Mouse (Mus musculus) embryonic facial prominence, embryonic 15.5 days (tissue): ENCODE results near the gene Filip1l. TPM values are rescaled to one million over a fixed set of nuclear protein-coding genes. Genes with fewer than 3 reads are reported as not detected.

Experiments
- ATAC-seq: fragments of 200-750 bp; cut with Nextera tagmentation; 2 replicates; pipeline ENCODE4 v1.8.0; 2017; ENCODE audit warnings: low read depth, moderate TSS enrichment; ENCODE audit not compliant: insufficient number of reproducible peaks, low FRiP score, low TSS enrichment
- H3K27ac ChIP-seq: fragments of 300-500 bp; sonication (generic); replicated peaks from 2 replicates; pipeline ENCODE4 v1.5.1; 2015; ENCODE audit warnings: mild to moderate bottlenecking, inconsistent platforms
- H3K27me3 ChIP-seq: fragments of 300-500 bp; sonication (generic); 2 replicates; pipeline ENCODE4 v1.6.1; 2015; ENCODE audit warnings: inconsistent platforms
- H3K36me3 ChIP-seq: fragments of 300-500 bp; sonication (generic); 2 replicates; pipeline ENCODE4 v1.6.1; 2015; ENCODE audit warnings: mild to moderate bottlenecking, inconsistent platforms
- H3K4me1 ChIP-seq: fragments of 300-500 bp; sonication (generic); 2 replicates; pipeline ENCODE4 v1.6.1; 2015; ENCODE audit warnings: inconsistent platforms
- H3K4me2 ChIP-seq: fragments of 300-500 bp; sonication (generic); replicated peaks from 2 replicates; pipeline ENCODE4 v1.6.1; 2015; ENCODE audit warnings: mild to moderate bottlenecking, inconsistent platforms
- H3K4me3 ChIP-seq: fragments of 300-500 bp; sonication (generic); replicated peaks from 2 replicates; pipeline ENCODE4 v1.5.1; 2015; ENCODE audit warnings: mild to moderate bottlenecking, inconsistent platforms
- H3K9ac ChIP-seq: fragments of 300-500 bp; sonication (generic); 2 replicates; pipeline ENCODE4 v1.6.1; 2015; ENCODE audit warnings: inconsistent platforms
- H3K9me3 ChIP-seq: fragments of 300-500 bp; sonication (generic); replicated peaks from 2 replicates; pipeline ENCODE4 v1.6.1; 2016; ENCODE audit warnings: inconsistent platforms
- WGBS: fragments of 180-500 bp; shearing (Covaris S2); methylation state at CpG from one replicate; pipeline ENCODE4 v1.1.7; 2015; 5-methylcytosine and 5-hydroxymethylcytosine counted together
- polyA plus RNA-seq: library from polyadenylated mRNA; unstranded; fragments of >200 nt; fragmentation: Nextera tagmentation; extraction: Ambion mirVana; gene quantifications from 2 replicates; pipeline ENCODE4 v1.2.1, GENCODE M21; 2015

The Filip1l gene
- polyA plus RNA-seq, 1 experiment from 2014 or later: 25.9 TPM

DNA sequence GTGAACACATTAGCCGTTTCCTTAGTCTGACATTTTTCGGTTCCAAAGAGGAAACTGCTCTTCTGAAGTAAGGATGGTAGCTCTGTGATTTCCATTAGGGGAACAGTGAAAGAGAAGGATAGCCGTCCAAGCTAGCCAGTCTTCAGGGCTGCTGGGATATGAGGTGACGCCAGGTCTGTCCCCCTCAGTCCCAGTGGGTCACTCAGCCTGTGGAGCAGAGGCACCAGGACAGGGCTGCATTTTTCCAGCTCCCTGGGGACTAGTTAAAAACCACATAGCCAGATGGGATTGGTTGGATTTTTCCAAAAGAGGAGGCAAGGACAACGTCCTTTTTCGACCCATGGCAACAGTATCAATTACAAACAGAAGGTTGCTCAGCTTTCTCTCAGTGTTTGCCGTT is 25.9 kb upstream of the Filip1l start:
- Histone ChIP-seq H3K9me3 (no peaks in the 10 kb centered on the region), H3K36me3 (no peaks in the 10 kb centered on the region), H3K4me2 (no peak overlapping the region), H3K4me3 (no peak overlapping the region), H3K9ac (no peak overlapping the region), H3K4me1 (0 out of 2 replicates have a peak, but pooled peaks cover 2% of the 10 kb centered on the region), H3K27ac (no peak overlapping the region), H3K27me3 (no peaks in the 10 kb centered on the region)
- 53% methylated on average over 7 of the region's 7 CpGs for WGBS
- no peak for ATAC-seq

GRCm38 (mm10) chr16:57329028-57329427 is 23.9 kb upstream of the Filip1l start:
- ATAC-seq: no peak
- H3K27me3 ChIP-seq: no peaks in the 10 kb centered on the region
- no peaks in the 10 kb centered on the region for H3K36me3 ChIP-seq
- 0 out of 2 replicates have a peak, but pooled peaks cover 2% of the 10 kb centered on the region for H3K4me1 ChIP-seq
- H3K9me3 ChIP-seq: no peaks in the 10 kb centered on the region
- H3K9ac ChIP-seq: no peak overlapping the region
- no peak overlapping the region for H3K4me2 ChIP-seq
- H3K4me3 ChIP-seq: no peak overlapping the region
- WGBS: 55% methylated on average over 8 of the region's 8 CpGs
- 0 out of 2 replicates have a peak overlapping the region, but pooled peaks have one; percentile 44 for H3K27ac ChIP-seq

GRCm38 (mm10) chr16:57330111-57330510 is 22.8 kb upstream of the Filip1l start:
- ATAC-seq: no peak
- Histone ChIP-seq H3K9ac (no peak overlapping the region), H3K36me3 (no peaks in the 10 kb centered on the region), H3K9me3 (no peaks in the 10 kb centered on the region), H3K27ac (no peak overlapping the region), H3K4me1 (0 out of 2 replicates have a peak, but pooled peaks cover 2% of the 10 kb centered on the region), H3K4me3 (no peak overlapping the region), H3K27me3 (no peaks in the 10 kb centered on the region), H3K4me2 (no peak overlapping the region)
- 84% methylated on average over 2 of the region's 2 CpGs for WGBS

GRCm38 (mm10) chr16:57332301-57332700 is 20.6 kb upstream of the Filip1l start:
- Histone ChIP-seq H3K9me3 (no peaks in the 10 kb centered on the region), H3K27ac (no peak overlapping the region), H3K4me2 (no peak overlapping the region), H3K36me3 (no peaks in the 10 kb centered on the region), H3K4me3 (no peak overlapping the region), H3K9ac (no peak overlapping the region), H3K27me3 (no peaks in the 10 kb centered on the region), H3K4me1 (no peaks in the 10 kb centered on the region)
- ATAC-seq: no peak; the same call in 1 of the 2 replicates
- 61% methylated on average over 7 of the region's 7 CpGs for WGBS

- no peak overlapping the region for H3K4me2 ChIP-seq
- no peaks in the 10 kb centered on the region for H3K36me3 ChIP-seq
- 57% methylated on average over 11 of the region's 11 CpGs for WGBS
- H3K9me3 ChIP-seq: no peaks in the 10 kb centered on the region
- H3K27me3 ChIP-seq: no peaks in the 10 kb centered on the region
- no peak overlapping the region for H3K27ac ChIP-seq
- no peak for ATAC-seq
- no peak overlapping the region for H3K4me3 ChIP-seq
- no peak overlapping the region for H3K9ac ChIP-seq
- peaks cover 22% of the 10 kb centered on the region for H3K4me1 ChIP-seq
Observed at GRCm38 (mm10) chr16:57336770-57337423, 16.0 kb upstream of the Filip1l start.

DNA sequence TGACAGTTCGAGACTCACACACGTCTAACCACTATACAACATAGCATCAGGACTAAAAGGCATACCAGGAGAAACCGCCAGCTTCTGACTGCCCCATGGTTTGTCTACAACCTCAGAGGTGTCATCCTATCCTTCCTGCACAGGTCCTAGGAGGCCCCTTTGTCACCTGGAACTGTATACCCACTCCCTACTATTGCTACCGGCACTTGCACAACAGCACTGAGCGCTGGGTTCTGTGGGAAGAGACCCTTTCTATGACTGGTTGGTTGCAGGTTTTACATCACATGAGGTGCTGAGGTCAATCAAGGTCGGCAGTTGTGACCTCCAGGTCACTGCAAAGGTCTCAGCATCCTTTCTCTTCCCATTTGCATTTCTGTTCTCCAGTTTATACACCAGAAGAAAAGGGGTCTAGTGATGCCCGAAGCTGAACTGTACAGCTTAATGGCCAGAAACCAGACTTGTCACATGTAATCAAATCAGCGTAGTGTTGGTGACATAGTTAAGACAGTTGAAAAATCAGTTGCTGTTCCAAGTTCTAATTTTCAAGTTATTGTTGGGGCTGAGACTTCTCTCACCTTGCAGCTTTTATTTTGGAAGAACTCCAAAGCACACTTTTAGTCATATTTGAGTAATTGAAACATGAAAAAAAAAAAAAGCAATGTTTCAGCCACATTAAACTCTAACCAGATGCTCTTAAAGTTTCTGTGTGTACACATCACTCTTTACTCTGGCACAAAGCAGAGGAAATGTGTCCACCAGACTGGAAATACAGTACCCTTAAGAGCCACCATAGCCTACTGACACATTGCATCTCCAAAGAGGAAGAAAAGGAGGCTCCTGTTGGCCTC is 12.9 kb upstream of the Filip1l start:
- Histone ChIP-seq H3K27ac (0 out of 2 replicates have a peak overlapping the region, but pooled peaks have one; percentile 55), H3K4me1 (peaks cover 22% of the 10 kb centered on the region), H3K9ac (no peak overlapping the region), H3K36me3 (no peaks in the 10 kb centered on the region), H3K4me2 (no peak overlapping the region), H3K9me3 (no peaks in the 10 kb centered on the region), H3K27me3 (no peaks in the 10 kb centered on the region), H3K4me3 (no peak overlapping the region)
- ATAC-seq: no peak
- 73% methylated on average over 8 of the region's 8 CpGs for WGBS

GRCm38 (mm10) chr16:57340613-57340898 is 12.3 kb upstream of the Filip1l start:
- ATAC-seq: no peak
- Histone ChIP-seq H3K4me2 (no peak overlapping the region), H3K4me3 (no peak overlapping the region), H3K4me1 (peaks cover 22% of the 10 kb centered on the region), H3K27me3 (no peaks in the 10 kb centered on the region), H3K27ac (peak overlapping the region; percentile 55), H3K9me3 (no peaks in the 10 kb centered on the region), H3K9ac (no peak overlapping the region), H3K36me3 (no peaks in the 10 kb centered on the region)
- WGBS: 31% methylated on average over 5 of the region's 5 CpGs

DNA sequence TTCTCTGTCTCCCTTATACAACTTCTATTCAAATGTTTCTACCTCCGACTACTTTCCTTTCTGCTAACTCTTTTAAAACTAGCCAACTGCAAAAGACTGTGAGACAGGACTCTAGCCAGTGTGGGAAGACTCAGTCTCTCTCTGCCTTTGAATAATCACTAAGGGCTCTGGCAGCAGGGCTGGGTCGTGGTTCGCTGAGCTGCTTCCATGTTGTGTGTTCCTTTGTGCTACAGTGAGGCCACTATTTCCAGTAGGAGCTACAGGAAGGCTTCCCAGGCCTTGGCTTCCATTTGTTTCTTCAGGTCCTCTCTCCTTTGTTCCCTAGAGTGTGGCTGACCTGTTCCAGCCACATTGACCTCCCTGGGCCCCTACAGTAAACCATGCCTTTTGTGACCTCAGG is 6.6 kb upstream of the Filip1l start:
- no peak overlapping the region for H3K4me3 ChIP-seq
- H3K9me3 ChIP-seq: no peaks in the 10 kb centered on the region
- no peak for ATAC-seq
- no peak overlapping the region for H3K27ac ChIP-seq
- H3K4me1 ChIP-seq: no peaks in the 10 kb centered on the region
- no peak overlapping the region for H3K9ac ChIP-seq
- 88% methylated on average over 3 of the region's 3 CpGs for WGBS
- H3K27me3 ChIP-seq: no peaks in the 10 kb centered on the region
- no peak overlapping the region for H3K4me2 ChIP-seq
- no peaks in the 10 kb centered on the region for H3K36me3 ChIP-seq

DNA sequence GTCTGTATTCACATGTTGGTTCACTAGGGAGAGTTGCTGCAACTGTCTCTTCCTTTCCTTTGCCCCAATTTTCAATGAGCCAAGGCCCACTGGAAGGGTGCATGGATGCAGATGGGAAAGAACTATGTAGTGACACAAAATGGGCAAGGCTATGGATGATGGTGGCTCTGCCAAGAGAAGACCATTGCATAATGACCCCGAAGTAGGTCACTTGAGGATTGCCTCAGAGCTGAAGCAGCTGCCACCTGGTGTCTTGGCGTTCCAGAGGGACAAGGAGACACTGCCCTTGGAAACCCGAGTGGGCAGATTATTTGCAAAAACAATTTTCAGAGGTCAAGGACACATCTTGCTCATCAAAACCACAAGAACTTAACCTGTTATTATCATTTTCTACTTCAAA is 3.9 kb upstream of the Filip1l start:
- H3K4me1 ChIP-seq: no peaks in the 10 kb centered on the region
- H3K27ac ChIP-seq: no peak overlapping the region
- H3K4me3 ChIP-seq: no peak overlapping the region
- H3K27me3 ChIP-seq: no peaks in the 10 kb centered on the region
- no peaks in the 10 kb centered on the region for H3K9me3 ChIP-seq
- H3K4me2 ChIP-seq: no peak overlapping the region
- no peak for ATAC-seq
- H3K36me3 ChIP-seq: no peaks in the 10 kb centered on the region
- WGBS: 70% methylated on average over 3 of the region's 3 CpGs
- H3K9ac ChIP-seq: no peak overlapping the region

- Histone ChIP-seq H3K27ac (no peak overlapping the region), H3K27me3 (no peaks in the 10 kb centered on the region), H3K4me2 (no peak overlapping the region), H3K9ac (no peak overlapping the region), H3K4me3 (no peak overlapping the region), H3K36me3 (no peaks in the 10 kb centered on the region), H3K4me1 (no peaks in the 10 kb centered on the region), H3K9me3 (no peaks in the 10 kb centered on the region)
- no peak for ATAC-seq
- 33% methylated on average over 3 of the region's 3 CpGs for WGBS
Observed at GRCm38 (mm10) chr16:57349689-57350088, 3.2 kb upstream of the Filip1l start.

DNA sequence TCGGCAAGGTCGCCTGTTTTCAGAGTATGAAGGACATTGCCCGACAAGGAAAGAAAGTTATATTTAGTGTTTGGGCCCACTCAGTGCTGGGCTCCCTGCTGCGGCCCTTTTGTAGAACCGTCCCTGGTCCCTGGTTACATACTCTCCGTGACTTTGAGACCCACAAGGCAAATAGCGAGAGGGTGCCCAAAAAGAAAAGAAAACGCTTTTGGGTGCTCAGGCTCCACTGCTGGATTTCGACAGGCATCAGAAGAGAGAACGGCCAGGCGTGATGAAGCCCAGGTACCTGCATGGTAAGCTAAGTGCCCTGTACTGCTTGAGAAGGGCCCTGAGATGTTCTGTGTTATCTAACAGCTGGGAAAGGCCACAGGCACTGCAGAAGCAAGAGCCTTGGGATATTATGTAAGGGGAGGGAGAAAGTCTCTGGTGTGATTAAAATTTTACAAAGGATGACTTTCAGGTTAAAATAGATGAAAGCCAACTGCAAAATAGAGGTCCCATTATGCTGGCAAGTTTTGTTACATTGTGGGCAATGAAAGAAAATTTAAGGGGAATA is 351 bp downstream of the Filip1l start:
- Histone ChIP-seq H3K4me1 (no peaks in the 10 kb centered on the region), H3K9me3 (no peaks in the 10 kb centered on the region), H3K27me3 (no peaks in the 10 kb centered on the region), H3K36me3 (no peaks in the 10 kb centered on the region), H3K27ac (no peak overlapping the region), H3K4me3 (no peak overlapping the region), H3K9ac (no peak overlapping the region), H3K4me2 (no peak overlapping the region)
- 72% methylated on average over 11 of the region's 11 CpGs for WGBS
- ATAC-seq: no peak
